Mouse (Mus musculus) intestine, embryonic 16.5 days (tissue): Measurements from ENCODE around the gene Efcab6. TPM values are rescaled to one million over a fixed set of nuclear protein-coding genes. Genes with fewer than 3 reads are reported as not detected.

ENCODE experiments used
- ATAC-seq: fragments of 200-750 bp; cut with Nextera tagmentation; 2 replicates; pipeline ENCODE4 v1.8.0; 2017; ENCODE audit warnings: moderate TSS enrichment, moderate library complexity
- H3K27ac ChIP-seq: fragments of 300-500 bp; sonication (generic); 2 replicates; pipeline ENCODE4 v1.5.1; 2014; ENCODE audit warnings: mild to moderate bottlenecking, low read length
- H3K27me3 ChIP-seq: fragments of 300-500 bp; sonication (generic); replicated peaks from 2 replicates; pipeline ENCODE4 v1.6.1; 2014; ENCODE audit warnings: low read length, control low read depth, mixed read lengths; ENCODE audit not compliant: control insufficient read depth, insufficient read depth
- H3K36me3 ChIP-seq: fragments of 300-500 bp; sonication (generic); 2 replicates; pipeline ENCODE4 v1.6.1; 2014; ENCODE audit warnings: low read length, control low read depth; ENCODE audit not compliant: control insufficient read depth, insufficient read depth
- H3K4me1 ChIP-seq: fragments of 300-500 bp; sonication (generic); 2 replicates; pipeline ENCODE4 v1.6.1; 2014; ENCODE audit warnings: low read length, control low read depth, mixed read lengths; ENCODE audit not compliant: control insufficient read depth, insufficient read depth
- H3K4me2 ChIP-seq: fragments of 300-500 bp; sonication (generic); 2 replicates; pipeline ENCODE4 v1.6.1; 2014; ENCODE audit warnings: low read depth, low read length, control low read depth
- H3K4me3 ChIP-seq: fragments of 300-500 bp; sonication (generic); 2 replicates; pipeline ENCODE4 v1.5.1; 2014; ENCODE audit warnings: mild to moderate bottlenecking, low read length
- H3K9ac ChIP-seq: fragments of 300-500 bp; sonication (generic); 2 replicates; pipeline ENCODE4 v1.6.1; 2014; ENCODE audit warnings: low read depth, low read length
- H3K9me3 ChIP-seq: fragments of 300-500 bp; sonication (generic); 2 replicates; pipeline ENCODE4 v1.6.1; 2016; ENCODE audit warnings: low read length, control low read depth; ENCODE audit not compliant: control insufficient read depth
- WGBS: fragments of 180-500 bp; shearing (Covaris S2); extraction: QIAGEN DNeasy Blood & Tissue Kit; methylation state at CpG from one replicate; pipeline ENCODE4 v1.1.7; 2014; 5-methylcytosine and 5-hydroxymethylcytosine counted together
- polyA plus RNA-seq: library from polyadenylated mRNA; unstranded; fragments of >200 nt; fragmentation: Nextera tagmentation; extraction: Ambion mirVana; gene quantifications from 2 replicates; pipeline ENCODE4 v1.2.1, GENCODE M21; 2015

Gene Efcab6
- polyA plus RNA-seq, 1 experiment from 2014 or later: 0.05 TPM

GRCm38 (mm10) chr15:83934816-83935215, 130.4 kb downstream of the Efcab6 start:
- ATAC-seq: no peak
- H3K4me1 ChIP-seq: no peaks in the 10 kb centered on the region
- no peak overlapping the region for H3K27ac ChIP-seq
- no peaks in the 10 kb centered on the region for H3K27me3 ChIP-seq
- no peak overlapping the region for H3K9ac ChIP-seq
- 68% methylated on average over 2 of the region's 2 CpGs for WGBS
- H3K4me3 ChIP-seq: no peak overlapping the region
- H3K9me3 ChIP-seq: no peaks in the 10 kb centered on the region
- H3K4me2 ChIP-seq: no peak overlapping the region
- H3K36me3 ChIP-seq: no peaks in the 10 kb centered on the region

DNA sequence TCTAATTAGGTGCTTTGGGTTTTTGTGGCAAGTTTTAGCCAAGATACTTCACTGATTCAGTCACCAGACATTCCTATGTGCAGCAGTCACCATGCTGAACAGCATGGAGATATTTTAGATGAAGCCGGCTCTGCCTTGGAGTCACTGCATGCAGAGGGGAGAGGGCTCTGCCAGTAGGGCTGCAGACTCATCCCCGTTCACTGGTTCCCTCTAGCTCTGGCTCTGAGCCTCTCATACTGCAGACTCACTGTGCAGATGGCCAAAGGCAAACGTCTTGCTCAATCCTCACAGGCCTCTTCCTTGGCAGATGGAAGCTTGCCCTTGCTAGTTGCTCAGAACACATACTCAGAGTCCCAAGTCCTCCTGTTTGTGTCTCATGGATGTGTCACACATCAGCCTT, 139.8 kb downstream of the Efcab6 start:
- Histone ChIP-seq H3K9me3 (no peaks in the 10 kb centered on the region), H3K4me1 (no peaks in the 10 kb centered on the region), H3K4me2 (no peak overlapping the region), H3K4me3 (no peak overlapping the region), H3K36me3 (no peaks in the 10 kb centered on the region), H3K27ac (no peak overlapping the region), H3K9ac (no peak overlapping the region), H3K27me3 (no peaks in the 10 kb centered on the region)
- no peak for ATAC-seq
- WGBS: 67% methylated on average over 3 of the region's 3 CpGs

DNA sequence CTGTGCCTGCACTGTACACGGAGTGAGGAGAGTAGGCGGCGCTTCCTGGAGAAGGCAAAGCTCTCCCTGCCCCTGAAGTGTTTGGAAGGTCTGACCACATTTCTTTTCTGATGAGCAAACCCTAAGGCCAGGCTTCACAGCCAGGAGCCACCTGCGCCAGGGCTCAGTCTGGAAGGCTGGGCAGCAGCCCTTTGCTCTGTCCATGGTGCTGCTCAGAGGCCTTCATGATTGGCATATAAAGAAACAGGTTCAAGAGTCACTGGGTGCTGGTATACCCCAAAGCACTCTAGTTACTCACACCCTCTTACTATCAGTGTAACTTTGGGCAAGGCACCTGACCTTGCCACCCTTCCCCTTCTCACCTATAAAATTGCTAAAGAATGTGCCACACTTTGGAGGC, 140.5 kb downstream of the Efcab6 start:
- no peaks in the 10 kb centered on the region for H3K9me3 ChIP-seq
- H3K27ac ChIP-seq: no peak overlapping the region
- no peak overlapping the region for H3K4me3 ChIP-seq
- H3K9ac ChIP-seq: no peak overlapping the region
- no peaks in the 10 kb centered on the region for H3K4me1 ChIP-seq
- no peaks in the 10 kb centered on the region for H3K27me3 ChIP-seq
- no peaks in the 10 kb centered on the region for H3K36me3 ChIP-seq
- no peak overlapping the region for H3K4me2 ChIP-seq
- no peak for ATAC-seq
- WGBS: 14% methylated on average over 4 of the region's 4 CpGs

- H3K4me2 ChIP-seq: no peak overlapping the region
- H3K9ac ChIP-seq: no peak overlapping the region
- H3K27ac ChIP-seq: no peak overlapping the region
- H3K4me3 ChIP-seq: no peak overlapping the region
- H3K9me3 ChIP-seq: no peaks in the 10 kb centered on the region
- no peaks in the 10 kb centered on the region for H3K4me1 ChIP-seq
- no peaks in the 10 kb centered on the region for H3K27me3 ChIP-seq
- no peak for ATAC-seq
- WGBS: 82% methylated on average over 10 of the region's 10 CpGs
- no peaks in the 10 kb centered on the region for H3K36me3 ChIP-seq
Measured at GRCm38 (mm10) chr15:83915376-83915775, 149.8 kb downstream of the Efcab6 start.

DNA sequence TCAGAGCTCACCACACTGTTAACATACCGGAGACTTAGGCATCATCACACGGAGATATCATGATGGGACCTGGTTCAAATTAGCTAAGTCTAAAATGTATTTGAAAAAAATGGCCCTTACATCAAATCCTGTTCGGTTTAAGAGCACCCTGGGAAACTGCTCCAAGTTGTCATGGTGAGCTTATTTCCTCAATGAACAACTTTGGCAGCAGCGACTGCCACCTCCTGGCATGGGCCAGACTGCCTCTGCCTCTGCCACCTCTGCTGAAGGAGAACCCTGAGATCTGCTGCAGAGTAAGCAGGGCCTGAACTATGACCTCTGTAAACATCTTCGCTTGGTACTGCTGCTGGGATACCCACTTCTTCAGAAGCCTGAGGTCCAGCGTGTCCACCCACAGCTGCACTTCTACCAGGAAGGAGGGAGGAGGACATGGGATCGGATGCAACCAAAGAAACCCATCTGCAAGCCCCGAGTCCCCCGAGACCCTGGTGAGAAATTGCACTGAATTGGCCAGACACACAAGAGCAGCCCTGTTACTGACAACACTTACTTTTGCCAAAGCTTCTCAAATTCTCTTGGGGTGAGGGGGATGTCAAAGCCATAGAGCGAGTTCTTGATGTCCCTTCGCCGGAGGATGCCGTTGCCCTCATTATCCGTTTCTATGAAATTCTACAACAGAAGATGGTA, 152.0 kb downstream of the Efcab6 start:
- 86% methylated on average over 14 of the region's 14 CpGs for WGBS
- ATAC-seq: no peak
- H3K4me3 ChIP-seq: no peak overlapping the region
- H3K9ac ChIP-seq: no peak overlapping the region
- no peaks in the 10 kb centered on the region for H3K9me3 ChIP-seq
- no peaks in the 10 kb centered on the region for H3K27me3 ChIP-seq
- H3K4me2 ChIP-seq: no peak overlapping the region
- no peaks in the 10 kb centered on the region for H3K36me3 ChIP-seq
- H3K27ac ChIP-seq: no peak overlapping the region
- no peaks in the 10 kb centered on the region for H3K4me1 ChIP-seq

DNA sequence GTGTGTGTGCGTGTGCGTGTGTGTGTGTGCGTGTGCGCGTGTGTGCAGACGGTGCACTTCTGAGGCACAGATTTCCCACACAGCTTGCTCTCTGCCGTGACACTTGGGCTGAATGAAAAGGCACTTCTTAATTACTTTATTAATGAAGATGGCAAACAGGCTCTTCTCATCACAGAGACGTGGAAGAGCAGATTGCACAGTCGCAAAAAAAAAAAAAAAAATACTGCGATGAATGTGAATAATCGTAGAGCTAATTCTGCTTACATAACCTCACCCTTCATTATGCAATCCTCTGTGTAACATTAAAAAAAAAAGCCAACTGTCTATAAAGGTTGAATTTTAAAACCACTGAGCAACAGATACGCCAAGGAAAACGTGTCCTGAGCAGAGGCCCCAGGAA, 158.7 kb downstream of the Efcab6 start:
- Histone ChIP-seq H3K4me2 (no peak overlapping the region), H3K4me3 (no peak overlapping the region), H3K9ac (no peak overlapping the region), H3K27ac (no peak overlapping the region), H3K4me1 (no peaks in the 10 kb centered on the region), H3K27me3 (no peaks in the 10 kb centered on the region), H3K36me3 (no peaks in the 10 kb centered on the region), H3K9me3 (no peaks in the 10 kb centered on the region)
- ATAC-seq: no peak
- WGBS: 81% methylated on average over 13 of the region's 13 CpGs

- no peak overlapping the region for H3K4me2 ChIP-seq
- H3K27ac ChIP-seq: no peak overlapping the region
- no peak overlapping the region for H3K9ac ChIP-seq
- no peak for ATAC-seq
- H3K36me3 ChIP-seq: no peaks in the 10 kb centered on the region
- 52% methylated on average over 9 of the region's 9 CpGs for WGBS
- no peaks in the 10 kb centered on the region for H3K27me3 ChIP-seq
- no peak overlapping the region for H3K4me3 ChIP-seq
- no peaks in the 10 kb centered on the region for H3K4me1 ChIP-seq
- H3K9me3 ChIP-seq: no peaks in the 10 kb centered on the region
Measured at GRCm38 (mm10) chr15:83897286-83897685, 167.9 kb downstream of the Efcab6 start.

DNA sequence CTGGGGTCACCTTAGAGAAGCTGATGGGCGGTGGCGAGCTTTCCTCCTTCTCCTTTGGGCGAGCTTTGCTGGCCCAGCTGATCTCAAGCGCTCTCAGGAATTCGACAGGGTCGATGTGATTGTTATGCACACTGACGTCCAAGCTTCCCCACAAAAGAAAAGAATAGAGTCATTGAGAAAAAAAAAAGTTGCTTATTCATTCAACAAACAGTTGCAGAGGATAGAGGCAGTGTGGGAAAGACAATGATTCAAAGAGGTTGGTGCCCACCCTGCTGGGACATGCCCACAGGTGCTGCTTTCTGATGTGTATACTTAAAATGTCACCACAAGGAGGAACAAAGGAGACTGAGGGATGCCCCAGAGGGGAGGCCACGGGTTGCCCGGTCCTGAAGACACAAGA, 169.2 kb downstream of the Efcab6 start:
- Histone ChIP-seq H3K4me3 (no peak overlapping the region), H3K4me2 (no peak overlapping the region), H3K27me3 (no peaks in the 10 kb centered on the region), H3K4me1 (no peaks in the 10 kb centered on the region), H3K27ac (no peak overlapping the region), H3K9me3 (no peaks in the 10 kb centered on the region), H3K36me3 (no peaks in the 10 kb centered on the region), H3K9ac (no peak overlapping the region)
- no peak for ATAC-seq
- 39% methylated on average over 9 of the region's 9 CpGs for WGBS

DNA sequence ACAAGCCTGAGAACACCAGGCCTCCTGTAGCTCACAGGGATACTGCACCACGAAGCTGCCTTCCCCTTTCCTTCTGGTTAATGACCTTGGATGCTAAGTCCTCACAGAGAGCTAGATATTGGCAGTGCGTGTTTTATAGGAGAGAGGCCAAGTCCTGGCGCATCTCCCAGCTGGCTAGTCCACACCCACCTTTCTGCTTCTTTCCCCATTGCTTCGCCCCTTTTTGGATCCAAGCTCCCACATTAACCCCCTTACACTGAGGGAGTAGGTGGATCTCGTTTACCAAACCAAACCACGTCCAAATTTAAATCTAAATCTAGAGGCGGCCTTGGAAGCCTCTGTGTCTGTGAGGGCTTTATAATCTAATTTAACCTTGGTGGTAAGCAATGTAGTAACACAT, 170.9 kb downstream of the Efcab6 start:
- no peaks in the 10 kb centered on the region for H3K27me3 ChIP-seq
- H3K4me2 ChIP-seq: no peak overlapping the region
- no peaks in the 10 kb centered on the region for H3K4me1 ChIP-seq
- no peak overlapping the region for H3K4me3 ChIP-seq
- ATAC-seq: no peak
- no peaks in the 10 kb centered on the region for H3K36me3 ChIP-seq
- H3K27ac ChIP-seq: no peak overlapping the region
- H3K9me3 ChIP-seq: no peaks in the 10 kb centered on the region
- WGBS: 75% methylated on average over 7 of the region's 7 CpGs
- no peak overlapping the region for H3K9ac ChIP-seq

GRCm38 (mm10) chr15:83892871-83893270, 172.3 kb downstream of the Efcab6 start:
- no peak for ATAC-seq
- H3K9me3 ChIP-seq: no peaks in the 10 kb centered on the region
- H3K4me3 ChIP-seq: no peak overlapping the region
- H3K4me1 ChIP-seq: no peaks in the 10 kb centered on the region
- no peaks in the 10 kb centered on the region for H3K36me3 ChIP-seq
- WGBS: 86% methylated on average over 15 of the region's 15 CpGs
- no peak overlapping the region for H3K9ac ChIP-seq
- H3K27me3 ChIP-seq: no peaks in the 10 kb centered on the region
- no peak overlapping the region for H3K27ac ChIP-seq
- H3K4me2 ChIP-seq: no peak overlapping the region
